Mouse (Mus musculus): Measurements from ENCODE around the gene Tango6.

GRCm38 (mm10) chr8:106799821-106800220 is 117.0 kb downstream of the Tango6 start:
- no peak for TF ChIP-seq POLR2A (IDR thresholded peaks at IDR 0.05; ENCODE audit: insufficient read depth, low read depth, low read length)
- no peak for TF ChIP-seq CTCF (IDR thresholded peaks at IDR 0.05; ENCODE audit: insufficient read depth, low read depth, low read length)

Data from olfactory bulb, adult 2 months (tissue).